Mouse (Mus musculus) intestine, embryonic 15.5 days (tissue): ENCODE measurements at regions not wholly inside any gene's neighbourhood (a gene's known extent, or its start where the extent isn't known, plus 50 kb on each side); places are given as distances from the start of the nearest gene placed in this dataset.

Experiments
- ATAC-seq: fragments of 200-750 bp; cut with Nextera tagmentation; 2 replicates; pipeline ENCODE4 v1.8.0; 2017; ENCODE audit warnings: moderate TSS enrichment, moderate library complexity
- H3K27ac ChIP-seq: fragments of 300-500 bp; sonication (generic); 2 replicates; pipeline ENCODE4 v1.5.1; 2015; ENCODE audit warnings: mild to moderate bottlenecking, inconsistent platforms
- H3K27me3 ChIP-seq: fragments of 300-500 bp; sonication (generic); replicated peaks from 2 replicates; pipeline ENCODE4 v1.6.1; 2015; ENCODE audit warnings: inconsistent platforms
- H3K36me3 ChIP-seq: fragments of 300-500 bp; sonication (generic); 2 replicates; pipeline ENCODE4 v1.6.1; 2015; ENCODE audit warnings: inconsistent platforms
- H3K4me1 ChIP-seq: fragments of 300-500 bp; sonication (generic); replicated peaks from 2 replicates; pipeline ENCODE4 v1.6.1; 2015; ENCODE audit warnings: inconsistent platforms
- H3K4me2 ChIP-seq: fragments of 300-500 bp; sonication (generic); replicated peaks from 2 replicates; pipeline ENCODE4 v1.6.1; 2015; ENCODE audit warnings: mild to moderate bottlenecking, inconsistent platforms
- H3K4me3 ChIP-seq: fragments of 300-500 bp; sonication (generic); replicated peaks from 2 replicates; pipeline ENCODE4 v1.5.1; 2015; ENCODE audit warnings: inconsistent platforms
- H3K9ac ChIP-seq: fragments of 300-500 bp; sonication (generic); 2 replicates; pipeline ENCODE4 v1.6.1; 2015; ENCODE audit warnings: inconsistent platforms
- H3K9me3 ChIP-seq: fragments of 300-500 bp; sonication (generic); 2 replicates; pipeline ENCODE4 v1.6.1; 2016; ENCODE audit warnings: inconsistent platforms
- whole genome bisulfite sequencing: fragments of 180-500 bp; shearing (Covaris S2); methylation state at CpG from one replicate; pipeline ENCODE4 v1.1.7; 2015; 5-methylcytosine and 5-hydroxymethylcytosine counted together

GRCm38 (mm10) chr9:116283790-116284526 is 108.8 kb upstream of the Tgfbr2 start:
- no peaks in the 10 kb centered on the region for H3K27me3 ChIP-seq
- ATAC-seq: no peak

GRCm38 (mm10) chr9:116281654-116282053 is 106.5 kb upstream of the Tgfbr2 start:
- H3K27ac ChIP-seq: no peak overlapping the region
- no peak overlapping the region for H3K9ac ChIP-seq
- H3K27me3 ChIP-seq: no peaks in the 10 kb centered on the region
- H3K36me3 ChIP-seq: no peaks in the 10 kb centered on the region
- 0 out of 2 replicates have a peak, but pooled peaks cover 5% of the 10 kb centered on the region for H3K4me1 ChIP-seq
- no peak overlapping the region for H3K4me3 ChIP-seq
- no peak overlapping the region for H3K4me2 ChIP-seq
- no peaks in the 10 kb centered on the region for H3K9me3 ChIP-seq
- peak; percentile 89 for ATAC-seq

More at GRCm38 (mm10) chr9:116283790-116284526, 108.8 kb upstream of the Tgfbr2 start:
- Histone ChIP-seq H3K36me3 (no peaks in the 10 kb centered on the region), H3K27ac (no peak overlapping the region), H3K4me1 (0 out of 2 replicates have a peak, but pooled peaks cover 5% of the 10 kb centered on the region), H3K9ac (no peak overlapping the region), H3K9me3 (no peaks in the 10 kb centered on the region), H3K4me3 (no peak overlapping the region), H3K4me2 (no peak overlapping the region)
- 96% methylated on average over 1 of the region's 1 CpGs for WGBS

- no peak overlapping the region for H3K9ac ChIP-seq
- no peaks in the 10 kb centered on the region for H3K27me3 ChIP-seq
- no peak overlapping the region for H3K27ac ChIP-seq
- H3K4me3 ChIP-seq: no peak overlapping the region
- ATAC-seq: no peak
- 0 out of 2 replicates have a peak, but pooled peaks cover 5% of the 10 kb centered on the region for H3K4me1 ChIP-seq
- H3K9me3 ChIP-seq: no peaks in the 10 kb centered on the region
- no peak overlapping the region for H3K4me2 ChIP-seq
- 84% methylated on average over 5 of the region's 5 CpGs for WGBS
- no peaks in the 10 kb centered on the region for H3K36me3 ChIP-seq
These were observed 105.0 kb upstream of the Tgfbr2 start for GRCm38 (mm10) chr9:116280146-116280545.

GRCm38 (mm10) chr9:116278862-116279261 is 103.7 kb upstream of the Tgfbr2 start:
- H3K27me3 ChIP-seq: no peaks in the 10 kb centered on the region
- WGBS: 82% methylated on average over 8 of the region's 8 CpGs
- no peak overlapping the region for H3K4me3 ChIP-seq
- H3K9ac ChIP-seq: no peak overlapping the region
- no peak overlapping the region for H3K4me2 ChIP-seq
- no peaks in the 10 kb centered on the region for H3K36me3 ChIP-seq
- ATAC-seq: no peak
- H3K9me3 ChIP-seq: no peaks in the 10 kb centered on the region
- H3K27ac ChIP-seq: no peak overlapping the region
- H3K4me1 ChIP-seq: 0 out of 2 replicates have a peak, but pooled peaks cover 5% of the 10 kb centered on the region

- no peak overlapping the region for H3K27ac ChIP-seq
- 0 out of 2 replicates have a peak, but pooled peaks cover 5% of the 10 kb centered on the region for H3K4me1 ChIP-seq
- H3K36me3 ChIP-seq: no peaks in the 10 kb centered on the region
- no peak overlapping the region for H3K4me2 ChIP-seq
- 70% methylated on average over 3 of the region's 3 CpGs for WGBS
- no peak for ATAC-seq
- no peaks in the 10 kb centered on the region for H3K27me3 ChIP-seq
- H3K9ac ChIP-seq: no peak overlapping the region
- H3K4me3 ChIP-seq: no peak overlapping the region
- no peaks in the 10 kb centered on the region for H3K9me3 ChIP-seq
These were observed 102.6 kb upstream of the Tgfbr2 start for GRCm38 (mm10) chr9:116277736-116278135.

GRCm38 (mm10) chr9:116276141-116276540 is 101.0 kb upstream of the Tgfbr2 start:
- ATAC-seq: no peak
- Histone ChIP-seq H3K4me2 (no peak overlapping the region), H3K27ac (no peak overlapping the region), H3K9me3 (no peaks in the 10 kb centered on the region), H3K9ac (no peak overlapping the region), H3K36me3 (no peaks in the 10 kb centered on the region), H3K4me3 (no peak overlapping the region), H3K4me1 (0 out of 2 replicates have a peak, but pooled peaks cover 5% of the 10 kb centered on the region), H3K27me3 (no peaks in the 10 kb centered on the region)
- 79% methylated on average over 2 of the region's 2 CpGs for WGBS

- H3K4me3 ChIP-seq: no peak overlapping the region
- no peak overlapping the region for H3K4me2 ChIP-seq
- H3K9ac ChIP-seq: no peak overlapping the region
- ATAC-seq: no peak
- H3K9me3 ChIP-seq: no peaks in the 10 kb centered on the region
- no peaks in the 10 kb centered on the region for H3K4me1 ChIP-seq
- no peaks in the 10 kb centered on the region for H3K36me3 ChIP-seq
- H3K27ac ChIP-seq: no peak overlapping the region
- no peaks in the 10 kb centered on the region for H3K27me3 ChIP-seq
- WGBS: 71% methylated on average over 2 of the region's 2 CpGs
These were observed 97.3 kb upstream of the Tgfbr2 start for GRCm38 (mm10) chr9:116272446-116272845.

- H3K4me1 ChIP-seq: no peaks in the 10 kb centered on the region
- no peaks in the 10 kb centered on the region for H3K27me3 ChIP-seq
- H3K9ac ChIP-seq: no peak overlapping the region
- no peak overlapping the region for H3K4me3 ChIP-seq
- WGBS: 48% methylated on average over 6 of the region's 6 CpGs
- no peak for ATAC-seq
- no peaks in the 10 kb centered on the region for H3K36me3 ChIP-seq
- H3K27ac ChIP-seq: no peak overlapping the region
- H3K9me3 ChIP-seq: no peaks in the 10 kb centered on the region
- H3K4me2 ChIP-seq: no peak overlapping the region
These were observed 95.3 kb upstream of the Tgfbr2 start for GRCm38 (mm10) chr9:116270417-116270828.

- Histone ChIP-seq H3K4me1 (no peaks in the 10 kb centered on the region), H3K36me3 (no peaks in the 10 kb centered on the region), H3K27me3 (no peaks in the 10 kb centered on the region), H3K4me3 (no peak overlapping the region), H3K9ac (no peak overlapping the region), H3K4me2 (no peak overlapping the region), H3K9me3 (no peaks in the 10 kb centered on the region), H3K27ac (no peak overlapping the region)
- ATAC-seq: no peak
- 83% methylated on average over 4 of the region's 4 CpGs for WGBS
These were observed 92.3 kb upstream of the Tgfbr2 start for GRCm38 (mm10) chr9:116267411-116267810.

- Histone ChIP-seq H3K9me3 (no peaks in the 10 kb centered on the region), H3K4me2 (no peak overlapping the region), H3K4me3 (no peak overlapping the region), H3K27me3 (no peaks in the 10 kb centered on the region), H3K27ac (no peak overlapping the region), H3K9ac (no peak overlapping the region), H3K36me3 (no peaks in the 10 kb centered on the region), H3K4me1 (peaks cover 4% of the 10 kb centered on the region; the same call in 1 of the 2 replicates)
- 76% methylated on average over 7 of the region's 7 CpGs for WGBS
- no peak for ATAC-seq
These were observed 88.7 kb upstream of the Tgfbr2 start for GRCm38 (mm10) chr9:116263833-116264232.

- 32% methylated on average over 10 of the region's 10 CpGs for WGBS
- Histone ChIP-seq H3K27me3 (no peaks in the 10 kb centered on the region), H3K9me3 (no peaks in the 10 kb centered on the region), H3K4me3 (no peak overlapping the region), H3K9ac (no peak overlapping the region), H3K4me1 (peaks cover 4% of the 10 kb centered on the region; the same call in 1 of the 2 replicates), H3K36me3 (no peaks in the 10 kb centered on the region), H3K27ac (0 out of 2 replicates have a peak overlapping the region, but pooled peaks have one; percentile 60), H3K4me2 (no peak overlapping the region)
- peak; percentile 34 for ATAC-seq
These were observed 84.4 kb upstream of the Tgfbr2 start for GRCm38 (mm10) chr9:116259569-116259968.

GRCm38 (mm10) chr9:116253546-116253945 is 78.4 kb upstream of the Tgfbr2 start:
- ATAC-seq: peak; percentile 39; the same call in 1 of the 2 replicates
- H3K9ac ChIP-seq: no peak overlapping the region

GRCm38 (mm10) chr9:116252788-116253187 is 77.6 kb upstream of the Tgfbr2 start:
- H3K4me3 ChIP-seq: no peak overlapping the region
- 0 out of 2 replicates have a peak, but pooled peaks cover 3% of the 10 kb centered on the region for H3K4me1 ChIP-seq
- no peaks in the 10 kb centered on the region for H3K36me3 ChIP-seq
- H3K9ac ChIP-seq: no peak overlapping the region
- no peak overlapping the region for H3K4me2 ChIP-seq
- H3K9me3 ChIP-seq: no peaks in the 10 kb centered on the region
- 75% methylated on average over 8 of the region's 8 CpGs for whole genome bisulfite sequencing
- no peak overlapping the region for H3K27ac ChIP-seq
- no peaks in the 10 kb centered on the region for H3K27me3 ChIP-seq
- ATAC-seq: no peak

More at GRCm38 (mm10) chr9:116253546-116253945, 78.4 kb upstream of the Tgfbr2 start:
- 56% methylated on average over 15 of the region's 15 CpGs for WGBS
- Histone ChIP-seq H3K4me1 (0 out of 2 replicates have a peak, but pooled peaks cover 3% of the 10 kb centered on the region), H3K27me3 (no peaks in the 10 kb centered on the region), H3K4me3 (no peak overlapping the region), H3K9me3 (no peaks in the 10 kb centered on the region), H3K27ac (0 out of 2 replicates have a peak overlapping the region, but pooled peaks have one; percentile 15), H3K36me3 (no peaks in the 10 kb centered on the region), H3K4me2 (no peak overlapping the region)
